Mouse (Mus musculus) hindbrain, postnatal 0 days (tissue): ENCODE measurements at regions not wholly inside any gene's neighbourhood (a gene's known extent, or its start where the extent isn't known, plus 50 kb on each side); places are given as distances from the start of the nearest gene placed in this dataset.
"Not testable (repeated sequence)": the region's sequence is repeated elsewhere in the genome, so short reads cannot be mapped to it uniquely, and the experiment has no call there.

Experiments
- ATAC-seq: fragments of 200-750 bp; cut with Nextera tagmentation; 2 replicates; pipeline ENCODE4 v1.8.0; 2017; ENCODE audit warnings: mild to moderate bottlenecking, moderate TSS enrichment, moderate library complexity
- DNase-seq: peaks from one replicate; pipeline ENCODE4 v3.0.0-alpha.2; 2015; ENCODE audit warnings: low spot score
- H3K27ac ChIP-seq: fragments of 300-500 bp; sonication (generic); 2 replicates; pipeline ENCODE4 v1.5.1; 2014; ENCODE audit warnings: mild to moderate bottlenecking
- H3K27me3 ChIP-seq: fragments of 300-500 bp; sonication (generic); 2 replicates; pipeline ENCODE4 v1.6.1; 2014; ENCODE audit warnings: low read length, mixed read lengths; ENCODE audit not compliant: insufficient read depth
- H3K36me3 ChIP-seq: fragments of 300-500 bp; sonication (generic); 2 replicates; pipeline ENCODE4 v1.6.1; 2014; ENCODE audit warnings: low read length, mixed read lengths; ENCODE audit not compliant: insufficient read depth
- H3K4me1 ChIP-seq: fragments of 300-500 bp; sonication (generic); 2 replicates; pipeline ENCODE4 v1.6.1; 2014; ENCODE audit warnings: antibody characterized with exemption, low read length, mixed read lengths; ENCODE audit not compliant: insufficient read depth
- H3K4me2 ChIP-seq: fragments of 300-500 bp; sonication (generic); 2 replicates; pipeline ENCODE4 v1.6.1; 2014; ENCODE audit warnings: low read depth, mild to moderate bottlenecking, low read length, moderate library complexity, mixed read lengths
- H3K4me3 ChIP-seq: fragments of 300-500 bp; sonication (generic); 2 replicates; pipeline ENCODE4 v1.5.1; 2014; ENCODE audit warnings: low read length
- H3K9ac ChIP-seq: fragments of 300-500 bp; sonication (generic); replicated peaks from 2 replicates; pipeline ENCODE4 v1.6.1; 2014; ENCODE audit warnings: mild to moderate bottlenecking, low read length, moderate library complexity, mixed read lengths
- H3K9me3 ChIP-seq: fragments of 300-500 bp; sonication (generic); 2 replicates; pipeline ENCODE4 v1.6.1; 2016; ENCODE audit warnings: low read length, mixed read lengths
- CTCF ChIP-seq: IDR thresholded peaks from 2 replicates; pipeline ENCODE4 v1.5.1; 2016; ENCODE audit warnings: antibody characterized with exemption, control low read depth, low read depth
- WGBS: fragments of 180-500 bp; shearing (Covaris S2); extraction: QIAGEN DNeasy Blood & Tissue Kit; methylation state at CpG from one replicate; pipeline ENCODE4 v1.1.7; 2014; 5-methylcytosine and 5-hydroxymethylcytosine counted together

GRCm38 (mm10) chr10:14875216-14875615 lies 157.2 kb upstream of the Gje1 start:
- no peak overlapping the region for H3K4me2 ChIP-seq
- H3K4me1 ChIP-seq, result no peaks in the 10 kb centered on the region
- no peak for TF ChIP-seq CTCF
- WGBS, result 54% methylated on average over 4 of the region's 4 CpGs
- H3K9ac ChIP-seq, result no peak overlapping the region
- DNase-seq (peak; percentile 5), ATAC-seq (no peak)
- H3K36me3 ChIP-seq, result no peaks in the 10 kb centered on the region
- no peaks in the 10 kb centered on the region for H3K27me3 ChIP-seq
- H3K4me3 ChIP-seq, result no peak overlapping the region
- no peaks in the 10 kb centered on the region for H3K9me3 ChIP-seq
- no peak overlapping the region for H3K27ac ChIP-seq

- H3K4me2 ChIP-seq, result no peak overlapping the region
- ATAC-seq, result peak; percentile 64; the same call in 1 of the 2 replicates
- H3K27ac ChIP-seq, result no peak overlapping the region
- no peaks in the 10 kb centered on the region for H3K4me1 ChIP-seq
- DNase-seq, result peak; percentile 43
- 38% methylated on average over 3 of the region's 3 CpGs for WGBS
- H3K9ac ChIP-seq, result no peak overlapping the region
- H3K27me3 ChIP-seq, result no peaks in the 10 kb centered on the region
- H3K9me3 ChIP-seq, result no peaks in the 10 kb centered on the region
- no peak overlapping the region for H3K4me3 ChIP-seq
- TF ChIP-seq CTCF, result no peak
- no peaks in the 10 kb centered on the region for H3K36me3 ChIP-seq
These were observed 143.2 kb upstream of the Gje1 start for GRCm38 (mm10) chr10:14861241-14861640.

GRCm38 (mm10) chr10:14860126-14860638 lies 142.2 kb upstream of the Gje1 start:
- no peak for TF ChIP-seq CTCF
- peak; percentile 10 for DNase-seq
- H3K27ac ChIP-seq, result no peak overlapping the region
- no peak overlapping the region for H3K4me2 ChIP-seq
- no peaks in the 10 kb centered on the region for H3K4me1 ChIP-seq
- ATAC-seq, result no peak
- H3K9me3 ChIP-seq, result no peaks in the 10 kb centered on the region
- H3K9ac ChIP-seq, result no peak overlapping the region
- no peaks in the 10 kb centered on the region for H3K36me3 ChIP-seq
- H3K27me3 ChIP-seq, result no peaks in the 10 kb centered on the region
- 80% methylated on average over 6 of the region's 6 CpGs for WGBS
- no peak overlapping the region for H3K4me3 ChIP-seq

- WGBS, result 87% methylated on average over 3 of the region's 3 CpGs
- not testable (repeated sequence) for ATAC-seq, H3K4me3 ChIP-seq
These were observed 128.6 kb upstream of the Gje1 start for GRCm38 (mm10) chr10:14846601-14847000.

GRCm38 (mm10) chr10:14845058-14845457 lies 127.0 kb upstream of the Gje1 start:
- Histone ChIP-seq H3K4me2 (no peak overlapping the region), H3K4me3 (no peak overlapping the region), H3K27me3 (no peaks in the 10 kb centered on the region), H3K36me3 (no peaks in the 10 kb centered on the region), H3K9me3 (no peaks in the 10 kb centered on the region), H3K9ac (no peak overlapping the region), H3K27ac (no peak overlapping the region), H3K4me1 (no peaks in the 10 kb centered on the region)
- ATAC-seq (no peak), DNase-seq (no peak)
- 77% methylated on average over 2 of the region's 2 CpGs for WGBS
- no peak for TF ChIP-seq CTCF

More at GRCm38 (mm10) chr10:14846601-14847000, 128.6 kb upstream of the Gje1 start:
- not testable (repeated sequence) for DNase-seq, H3K36me3 ChIP-seq, H3K4me2 ChIP-seq, H3K9ac ChIP-seq, H3K27me3 ChIP-seq, H3K9me3 ChIP-seq, H3K27ac ChIP-seq, H3K4me1 ChIP-seq
